Mouse (Mus musculus) brain, embryonic 14.5 days (tissue): Measurements from ENCODE around the gene Myl6.
A peak's percentile ranks its signal among the peaks of the same experiment; 100 is the strongest.

Experiments
- CTCF ChIP-seq: fragments of 200-500 bp; IDR thresholded peaks from 2 replicates; pipeline ENCODE4 v1.5.1; 2012; ENCODE audit warnings: inconsistent platforms, mild to moderate bottlenecking, moderate library complexity, borderline replicate concordance; ENCODE audit not compliant: insufficient read depth, insufficient read length; ENCODE audit errors: extremely low read depth
- POLR2A ChIP-seq: fragments of 200-500 bp; IDR thresholded peaks from 2 replicates; pipeline ENCODE4 v1.6.1; 2012; ENCODE audit warnings: mild to moderate bottlenecking, inconsistent platforms, borderline replicate concordance; ENCODE audit not compliant: poor library complexity, insufficient read depth, insufficient read length, severe bottlenecking; ENCODE audit errors: extremely low read depth

- TF ChIP-seq CTCF = peak; percentile 18; the same call in 1 of the 2 replicates
- TF ChIP-seq POLR2A = 0 out of 2 replicates have a peak, but pooled peaks have one; percentile 33
These were observed 31.8 kb upstream of the Myl6 start, which contains the start of gene Esyt1 for GRCm38 (mm10) chr10:128525671-128526308.
